Mouse (Mus musculus): ENCODE data around the gene Tspyl2.

- TF ChIP-seq TAL1 (IDR thresholded peaks at IDR 0.05; ENCODE audit: low read length): no peak
- TF ChIP-seq GATA1 (IDR thresholded peaks at IDR 0.05; ENCODE audit: low read length): no peak
These were observed 678 bp upstream of the Tspyl2 start for GRCm38 (mm10) chrX:152342903-152343302.
